Mouse (Mus musculus): ENCODE data around the gene Slco2a1.
A peak's percentile ranks its signal among the peaks of the same experiment; 100 is the strongest.

Slco2a1 gene

DNA sequence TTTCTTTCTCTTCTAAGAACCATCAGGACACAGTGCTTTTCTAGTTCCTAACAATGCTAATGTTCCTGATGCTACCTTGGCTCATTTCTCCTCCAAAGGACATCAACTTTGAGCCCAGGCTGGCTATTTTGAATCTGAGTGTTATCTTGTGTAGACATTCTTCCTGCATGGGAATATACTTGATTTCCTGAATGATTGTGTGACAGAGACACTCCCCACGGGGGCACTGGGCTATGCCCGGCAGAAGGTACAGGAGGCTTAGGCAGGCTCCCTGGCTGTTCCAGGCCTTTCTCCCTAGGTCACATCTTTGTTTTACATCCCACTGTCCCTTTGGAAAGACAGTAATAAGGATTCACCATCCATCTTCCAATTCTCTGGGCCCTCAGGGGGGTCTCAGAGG lies 49.8 kb downstream of the Slco2a1 start:
- DNase-seq = no peak

GRCm38 (mm10) chr9:103038705-103039104 lies 50.2 kb downstream of the Slco2a1 start:
- DNase-seq = no peak

DNA sequence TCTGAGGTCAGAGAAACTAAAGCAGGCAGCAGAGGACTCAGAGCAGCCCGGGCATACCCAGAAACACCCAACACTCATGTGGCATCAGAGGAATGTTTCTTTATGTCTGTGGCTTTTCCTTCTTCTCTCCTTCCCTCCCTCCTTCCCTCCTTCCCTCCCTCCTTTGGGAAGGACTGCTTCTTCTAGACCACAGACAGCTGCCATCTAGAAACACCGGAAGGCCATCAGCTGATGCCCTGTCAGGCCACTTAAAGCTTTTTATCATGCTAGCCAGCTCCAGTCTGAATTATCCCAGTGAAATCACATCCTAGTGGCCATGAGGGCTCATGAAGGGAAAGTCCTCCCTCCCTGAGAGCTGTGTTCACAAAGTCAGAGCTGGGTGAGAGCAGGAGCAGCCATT lies 52.1 kb downstream of the Slco2a1 start:
- DNase-seq = no peak

GRCm38 (mm10) chr9:103045406-103045805 lies 56.9 kb downstream of the Slco2a1 start:
- peak; percentile 45 for DNase-seq

- peak; percentile 46 for DNase-seq
Observed at GRCm38 (mm10) chr9:103049049-103049511, 60.6 kb downstream of the Slco2a1 start.

GRCm38 (mm10) chr9:103053829-103054228 lies 65.3 kb downstream of the Slco2a1 start:
- no peak for DNase-seq

- DNase-seq = no peak
Observed at GRCm38 (mm10) chr9:103055061-103055460, 66.5 kb downstream of the Slco2a1 start.

- DNase-seq = no peak
Observed at GRCm38 (mm10) chr9:103056164-103056563, 67.7 kb downstream of the Slco2a1 start.

GRCm38 (mm10) chr9:103060551-103060950 lies 72.0 kb downstream of the Slco2a1 start:
- DNase-seq = no peak

DNA sequence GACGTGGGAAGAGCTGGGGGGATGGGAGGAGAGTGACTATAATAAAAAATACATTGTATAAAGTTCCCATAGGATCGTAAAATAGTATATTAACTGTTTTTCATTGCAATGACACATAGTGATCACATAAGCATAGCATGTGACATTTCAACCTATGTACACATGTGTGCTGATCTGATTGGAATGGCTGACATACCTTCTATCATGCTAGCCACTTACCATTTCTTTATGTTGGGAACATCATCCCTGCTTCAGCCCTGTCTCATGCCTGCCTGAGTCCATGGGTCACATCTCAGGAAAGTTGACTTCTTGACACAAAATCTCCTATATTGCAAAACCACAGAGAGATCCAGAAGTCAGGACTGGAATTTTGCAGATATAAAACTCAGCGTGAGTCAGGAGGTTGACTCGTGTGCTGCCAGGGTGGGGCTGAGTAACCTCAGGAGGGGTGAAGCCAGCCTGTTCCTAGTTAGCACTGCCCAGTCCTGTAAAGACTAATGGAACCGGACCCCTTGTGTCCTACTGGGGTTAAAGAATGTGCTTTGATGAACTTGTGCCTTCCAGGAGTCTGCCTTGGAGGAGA lies 73.0 kb downstream of the Slco2a1 start:
- DNase-seq = no peak

DNA sequence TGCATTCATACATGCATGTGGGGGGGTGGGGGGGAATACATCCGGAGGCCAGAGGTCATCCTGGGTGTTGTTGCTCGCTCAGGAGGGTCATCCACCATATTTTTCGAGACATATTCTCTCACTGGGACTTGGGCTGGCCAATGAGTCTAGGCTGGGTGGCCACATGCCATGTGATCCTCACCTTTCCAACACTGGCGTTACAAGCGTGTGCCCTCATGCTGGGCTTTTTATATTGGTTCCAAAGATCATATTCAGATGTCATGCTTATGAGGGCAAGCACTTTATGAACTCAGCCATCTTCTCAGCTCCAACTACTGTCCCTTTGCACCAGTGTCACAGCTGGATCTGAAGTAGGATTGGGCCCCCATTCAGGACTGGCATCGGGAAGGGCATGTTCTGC lies 75.1 kb downstream of the Slco2a1 start:
- no peak for DNase-seq

- no peak for DNase-seq
Observed at GRCm38 (mm10) chr9:103066845-103067244, 78.3 kb downstream of the Slco2a1 start.

DNA sequence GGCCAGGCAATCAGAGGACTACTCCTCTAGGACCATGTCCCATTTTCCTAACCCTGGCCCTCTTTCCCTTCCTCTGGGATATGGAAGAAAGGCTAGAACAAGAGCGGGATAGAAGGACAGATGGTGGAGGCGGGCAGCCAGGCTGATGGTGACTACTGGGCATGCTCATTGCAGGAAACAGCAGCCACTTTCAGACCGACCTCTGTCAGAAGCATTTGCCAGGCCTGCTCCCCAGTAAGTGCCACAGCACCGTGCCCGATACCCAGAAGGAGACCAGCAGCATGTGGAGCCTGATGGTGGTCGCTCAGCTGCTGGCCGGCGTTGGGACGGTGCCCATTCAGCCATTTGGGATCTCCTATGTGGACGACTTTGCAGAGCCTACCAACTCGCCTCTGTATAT lies 79.1 kb downstream of the Slco2a1 start:
- no peak for DNase-seq

DNA sequence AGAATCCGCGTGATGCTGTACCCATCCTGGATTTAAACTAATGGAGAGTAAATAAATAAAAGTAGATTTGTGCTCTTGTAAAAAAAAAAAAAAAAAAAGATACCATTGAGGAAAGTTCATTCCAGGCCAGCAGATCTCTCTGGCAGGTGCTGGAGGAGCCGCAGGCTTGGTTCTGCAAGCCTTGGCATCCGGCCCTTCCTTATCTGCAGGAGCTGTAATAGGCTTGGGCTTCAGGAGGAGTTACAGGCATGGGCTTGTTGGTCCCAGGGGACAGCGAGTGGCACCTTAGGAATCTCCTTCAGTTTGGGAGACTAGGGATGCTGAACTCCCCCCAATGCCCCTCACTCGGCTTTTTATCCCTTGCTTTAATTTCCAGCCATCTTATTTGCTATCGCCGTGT lies 80.3 kb downstream of the Slco2a1 start:
- no peak for DNase-seq

DNA sequence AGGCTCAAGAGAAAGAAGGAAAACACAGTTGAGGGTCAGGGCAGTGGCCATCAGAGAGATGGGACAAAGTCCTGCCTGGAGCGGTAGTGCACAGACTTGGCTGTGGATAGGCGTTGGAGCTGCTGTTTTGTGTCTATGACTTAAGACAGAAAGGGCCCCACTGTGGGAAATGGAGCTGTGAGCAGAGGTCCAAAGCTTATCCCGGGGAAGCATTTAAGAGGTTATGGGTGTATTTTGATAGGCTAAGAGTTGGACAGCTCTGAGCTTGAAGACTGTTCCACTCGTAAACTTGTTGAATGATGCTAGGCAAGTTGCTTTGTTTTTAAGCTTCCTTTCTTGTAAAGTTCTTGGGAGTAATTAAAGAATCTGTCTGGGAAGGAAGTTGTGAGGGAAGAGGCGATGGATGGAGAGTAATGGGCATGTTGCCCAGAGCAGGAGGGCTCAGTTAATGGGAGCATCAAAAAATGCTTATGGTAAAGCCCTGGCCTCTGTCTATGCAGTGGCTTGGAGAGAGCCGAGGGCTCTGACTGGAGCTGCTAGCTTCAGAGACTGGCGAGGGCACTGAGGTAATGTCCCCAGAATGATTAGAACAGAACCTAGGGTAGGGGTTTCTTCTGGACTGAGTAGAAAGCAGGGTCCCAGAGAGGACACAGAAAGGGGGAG lies 83.2 kb downstream of the Slco2a1 start:
- peak; percentile 73 for DNase-seq

GRCm38 (mm10) chr9:103072204-103072599 lies 83.7 kb downstream of the Slco2a1 start:
- peak; percentile 37 for DNase-seq

- peak; percentile 29 for DNase-seq
Observed at GRCm38 (mm10) chr9:103072926-103073515, 84.5 kb downstream of the Slco2a1 start.

DNA sequence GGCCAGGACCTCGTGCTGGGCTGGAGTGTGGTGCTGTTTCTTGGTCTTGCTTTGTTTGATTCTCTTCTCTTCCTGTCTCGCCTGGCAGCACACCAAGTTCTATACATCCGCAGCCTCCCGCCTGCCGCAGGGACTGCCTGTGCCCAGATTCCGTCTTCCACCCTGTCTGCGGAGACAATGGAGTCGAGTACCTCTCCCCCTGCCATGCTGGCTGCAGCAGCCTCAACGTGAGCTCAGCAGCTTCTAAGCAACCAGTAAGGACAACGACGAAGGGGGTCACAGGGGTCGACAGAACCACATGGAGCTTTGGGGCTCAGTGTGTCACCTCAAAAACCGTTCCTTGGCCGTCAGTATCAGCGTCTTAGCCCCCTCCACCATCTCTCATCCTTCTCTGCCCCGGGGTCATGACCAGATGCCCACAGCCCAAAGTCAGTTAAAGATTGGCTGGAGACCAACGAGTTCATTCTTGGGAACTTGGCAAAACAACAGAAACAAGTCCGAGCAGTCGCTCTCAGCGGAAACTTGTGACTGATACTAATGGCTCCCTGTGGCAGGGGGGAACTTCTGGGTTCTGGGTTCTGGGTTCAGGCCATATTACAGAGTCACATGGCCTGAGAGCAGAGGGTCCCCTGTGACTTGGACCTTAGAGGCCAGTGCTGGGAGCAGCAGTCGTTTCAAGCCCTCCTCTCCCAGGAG lies 88.5 kb downstream of the Slco2a1 start:
- DNase-seq = peak; percentile 73

DNA sequence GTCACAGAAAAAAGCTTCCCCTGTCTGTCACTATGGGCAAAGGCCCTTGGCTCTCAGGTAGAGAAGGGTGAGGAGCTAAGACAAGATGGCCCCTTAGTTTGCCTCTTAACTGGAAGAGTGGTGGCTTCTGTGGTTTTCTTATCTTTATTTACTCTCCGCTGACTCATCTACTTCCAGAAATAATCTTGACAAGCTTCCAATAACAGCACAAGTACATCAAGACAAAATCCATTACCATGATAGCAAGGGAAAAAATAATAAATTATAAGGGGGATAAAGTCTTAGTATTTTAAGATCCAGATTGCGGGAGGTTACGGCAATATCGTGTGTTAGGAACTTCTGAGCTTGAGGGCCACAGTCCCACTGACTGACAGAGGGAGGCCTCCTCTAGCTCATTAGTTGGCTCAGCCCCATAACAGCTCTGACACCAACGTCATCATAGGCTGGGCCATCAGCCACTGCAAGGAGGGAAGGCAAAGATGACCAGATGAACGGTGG lies 89.7 kb downstream of the Slco2a1 start:
- DNase-seq = peak; percentile 73

DNA sequence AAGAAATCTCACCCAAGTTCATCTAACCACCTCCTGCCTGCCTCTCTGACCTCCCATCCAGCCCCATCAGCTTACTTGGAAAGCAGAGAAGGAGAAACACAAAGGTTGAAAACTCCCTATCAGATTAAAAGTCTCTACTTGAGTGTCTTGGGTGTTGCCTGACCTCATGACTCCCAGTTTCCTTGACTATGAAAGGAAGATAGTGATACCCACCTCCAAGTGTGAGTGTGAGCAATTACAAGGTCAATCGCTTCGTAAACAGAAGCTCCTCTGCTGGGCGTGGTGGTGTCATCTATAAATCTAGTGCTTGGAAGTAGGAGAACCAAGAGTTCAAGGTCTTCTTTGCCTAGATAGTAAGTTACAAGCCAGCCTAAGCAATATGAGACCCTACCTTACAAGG lies 91.7 kb downstream of the Slco2a1 start:
- DNase-seq = no peak

DNA sequence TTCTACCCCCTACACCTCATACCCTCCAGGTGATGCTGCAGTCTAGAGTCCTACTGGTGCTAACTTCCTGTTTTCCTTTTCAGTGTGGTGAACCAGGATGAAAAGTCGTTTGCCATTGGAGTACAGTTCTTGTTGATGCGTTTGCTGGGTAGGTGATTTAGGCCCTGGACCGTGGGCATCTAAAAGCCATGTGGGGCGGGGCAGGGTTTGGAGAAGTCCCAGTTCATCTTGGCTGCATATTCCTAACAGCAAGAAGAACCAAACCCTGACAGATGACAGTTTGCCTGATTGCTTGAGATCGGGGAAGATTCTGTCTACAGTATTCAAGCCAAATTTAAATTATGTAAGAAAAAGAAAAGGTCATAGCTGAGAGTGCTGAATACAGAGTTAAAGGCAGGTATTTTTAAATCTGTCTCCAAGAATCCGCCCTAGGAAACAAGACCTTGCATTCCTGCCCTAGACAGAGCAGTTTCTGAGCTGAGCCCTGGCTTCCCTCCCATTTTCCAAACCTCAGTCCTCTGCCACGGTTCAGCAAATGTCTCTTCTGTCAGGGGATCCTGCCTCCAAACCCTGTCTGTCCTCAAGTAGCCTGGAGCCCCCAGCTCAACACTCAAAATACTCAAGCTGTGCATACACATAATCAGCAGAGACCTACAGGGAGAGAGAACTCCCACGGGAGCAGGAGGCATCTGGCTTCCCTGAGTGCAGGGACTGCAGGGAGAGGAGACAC lies 93.9 kb downstream of the Slco2a1 start:
- no peak for DNase-seq

GRCm38 (mm10) chr9:103083405-103083804 lies 94.9 kb downstream of the Slco2a1 start:
- DNase-seq = no peak

- DNase-seq = no peak
Observed at GRCm38 (mm10) chr9:103086736-103087135, 98.2 kb downstream of the Slco2a1 start.

Measured in kidney, postnatal 10 days (tissue).